Mouse (Mus musculus) liver, postnatal 0 days (tissue): ENCODE results near the gene Optc. TPM values are rescaled to one million over a fixed set of nuclear protein-coding genes. Genes with fewer than 3 reads are reported as not detected.

Source experiments
- ATAC-seq: fragments of 200-750 bp; cut with Nextera tagmentation; 2 replicates; pipeline ENCODE4 v1.8.0; 2017; ENCODE audit warnings: mild to moderate bottlenecking, moderate library complexity
- DNase-seq: peaks from one replicate; pipeline ENCODE4 v3.0.0-alpha.2; 2016
- H3K27ac ChIP-seq: fragments of 300-500 bp; sonication (generic); 2 replicates; pipeline ENCODE4 v1.5.1; 2014; ENCODE audit warnings: antibody characterized with exemption, moderate library complexity, mild to moderate bottlenecking, low read depth
- H3K27me3 ChIP-seq: fragments of 300-500 bp; sonication (generic); 2 replicates; pipeline ENCODE4 v1.6.1; 2014; ENCODE audit warnings: low read length, control low read depth, mixed read lengths; ENCODE audit not compliant: insufficient read depth
- H3K36me3 ChIP-seq: fragments of 300-500 bp; sonication (generic); replicated peaks from 2 replicates; pipeline ENCODE4 v1.6.1; 2014; ENCODE audit warnings: mild to moderate bottlenecking, control low read depth, low read length, moderate library complexity, mixed read lengths; ENCODE audit not compliant: insufficient read depth
- H3K4me1 ChIP-seq: fragments of 300-500 bp; sonication (generic); 2 replicates; pipeline ENCODE4 v1.6.1; 2014; ENCODE audit warnings: antibody characterized with exemption, mild to moderate bottlenecking, control low read depth; ENCODE audit not compliant: insufficient read depth
- H3K4me2 ChIP-seq: fragments of 300-500 bp; sonication (generic); 2 replicates; pipeline ENCODE4 v1.6.1; 2014; ENCODE audit warnings: low read depth, mild to moderate bottlenecking, low read length, moderate library complexity, mixed read lengths
- H3K4me3 ChIP-seq: fragments of 300-500 bp; sonication (generic); 2 replicates; pipeline ENCODE4 v1.5.1; 2014; ENCODE audit warnings: low read depth, low read length
- H3K9ac ChIP-seq: fragments of 300-500 bp; sonication (generic); replicated peaks from 2 replicates; pipeline ENCODE4 v1.6.1; 2014; ENCODE audit warnings: mild to moderate bottlenecking, moderate library complexity
- H3K9me3 ChIP-seq: fragments of 300-500 bp; sonication (generic); 2 replicates; pipeline ENCODE4 v1.6.1; 2016; ENCODE audit warnings: mild to moderate bottlenecking, control low read depth, low read length, mixed read lengths
- CTCF ChIP-seq: sonication (generic); IDR thresholded peaks from 2 replicates; pipeline ENCODE4 v1.5.1; 2016; ENCODE audit warnings: antibody characterized with exemption, low read depth
- EP300 ChIP-seq: IDR thresholded peaks from 2 replicates; pipeline ENCODE4 v1.6.1; 2016; ENCODE audit warnings: antibody characterized with exemption, low read depth, mild to moderate bottlenecking
- WGBS: fragments of 180-500 bp; shearing (Covaris S2); extraction: QIAGEN DNeasy Blood & Tissue Kit; methylation state at CpG from one replicate; pipeline ENCODE4 v1.1.7; 2014; ENCODE audit not compliant: insufficient replicate concordance; 5-methylcytosine and 5-hydroxymethylcytosine counted together
- polyA plus RNA-seq: library from polyadenylated mRNA; unstranded; fragments of >200 nt; fragmentation: Nextera tagmentation; extraction: Ambion mirVana; gene quantifications from 2 replicates; pipeline ENCODE4 v1.2.1, GENCODE M21; 2015

Optc gene
- polyA plus RNA-seq, 1 experiment from 2014 or later, result 0.14 TPM

DNA sequence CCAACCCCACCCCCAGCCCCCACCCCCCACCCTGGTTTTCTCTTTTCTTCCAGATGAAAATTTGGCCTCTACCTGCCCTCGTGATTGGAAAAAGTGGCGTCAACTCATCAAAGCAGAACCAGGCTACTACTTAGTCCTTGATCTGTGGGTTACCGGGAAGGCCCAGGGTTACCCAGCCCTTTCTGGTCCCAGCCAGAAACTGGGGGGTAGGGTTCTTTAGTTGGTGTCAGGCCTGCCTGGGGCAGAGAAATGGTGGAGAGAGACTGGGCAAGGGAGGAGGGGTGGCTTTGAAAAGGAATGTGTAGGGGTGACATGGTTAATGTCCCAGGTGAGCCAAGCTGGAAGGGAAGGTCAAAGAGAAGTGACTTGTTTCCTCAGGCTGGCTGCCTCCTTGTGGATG is 51.1 kb downstream of the Optc start:
- H3K27me3 ChIP-seq, result peaks cover 20% of the 10 kb centered on the region; the same call in 1 of the 2 replicates
- no peak for ATAC-seq
- H3K4me3 ChIP-seq, result no peak overlapping the region
- no peak overlapping the region for H3K4me2 ChIP-seq
- WGBS, result 49% methylated on average over 3 of the region's 3 CpGs
- no peak for DNase-seq
- H3K4me1 ChIP-seq, result peaks cover 18% of the 10 kb centered on the region
- no peak overlapping the region for H3K27ac ChIP-seq
- H3K9ac ChIP-seq, result no peak overlapping the region
- H3K36me3 ChIP-seq, result no peaks in the 10 kb centered on the region
- TF ChIP-seq CTCF (no peak), EP300 (no peak)
- H3K9me3 ChIP-seq, result no peaks in the 10 kb centered on the region

DNA sequence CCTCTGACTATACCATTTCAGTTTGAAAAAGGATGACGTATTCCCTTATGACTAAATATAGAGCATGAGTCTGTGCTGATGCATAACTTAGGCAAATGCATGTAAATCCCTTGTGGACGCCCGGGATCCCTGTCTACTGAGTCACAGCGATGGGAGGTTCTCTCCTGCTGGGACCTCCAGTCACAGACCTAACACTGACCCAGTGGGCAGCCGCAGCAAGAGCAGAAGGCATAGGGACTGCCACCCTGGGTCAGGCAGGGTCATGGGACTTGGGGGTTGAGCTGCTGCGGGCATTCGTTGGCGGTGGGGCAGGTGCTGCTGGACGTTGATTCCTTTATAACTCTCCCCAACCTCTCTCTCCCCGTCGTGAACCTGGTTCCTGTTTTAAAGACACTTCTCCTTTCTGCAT is 51.7 kb downstream of the Optc start:
- Histone ChIP-seq H3K27me3 (peaks cover 20% of the 10 kb centered on the region; the same call in 1 of the 2 replicates), H3K4me3 (no peak overlapping the region), H3K36me3 (no peaks in the 10 kb centered on the region), H3K9me3 (no peaks in the 10 kb centered on the region), H3K4me2 (peak overlapping the region; percentile 47; the same call in 1 of the 2 replicates), H3K9ac (no peak overlapping the region), H3K27ac (no peak overlapping the region), H3K4me1 (peaks cover 18% of the 10 kb centered on the region)
- DNase-seq, result peak; percentile 33
- ATAC-seq, result no peak
- 26% methylated on average over 11 of the region's 11 CpGs for WGBS
- TF ChIP-seq CTCF (no peak), EP300 (no peak)

DNA sequence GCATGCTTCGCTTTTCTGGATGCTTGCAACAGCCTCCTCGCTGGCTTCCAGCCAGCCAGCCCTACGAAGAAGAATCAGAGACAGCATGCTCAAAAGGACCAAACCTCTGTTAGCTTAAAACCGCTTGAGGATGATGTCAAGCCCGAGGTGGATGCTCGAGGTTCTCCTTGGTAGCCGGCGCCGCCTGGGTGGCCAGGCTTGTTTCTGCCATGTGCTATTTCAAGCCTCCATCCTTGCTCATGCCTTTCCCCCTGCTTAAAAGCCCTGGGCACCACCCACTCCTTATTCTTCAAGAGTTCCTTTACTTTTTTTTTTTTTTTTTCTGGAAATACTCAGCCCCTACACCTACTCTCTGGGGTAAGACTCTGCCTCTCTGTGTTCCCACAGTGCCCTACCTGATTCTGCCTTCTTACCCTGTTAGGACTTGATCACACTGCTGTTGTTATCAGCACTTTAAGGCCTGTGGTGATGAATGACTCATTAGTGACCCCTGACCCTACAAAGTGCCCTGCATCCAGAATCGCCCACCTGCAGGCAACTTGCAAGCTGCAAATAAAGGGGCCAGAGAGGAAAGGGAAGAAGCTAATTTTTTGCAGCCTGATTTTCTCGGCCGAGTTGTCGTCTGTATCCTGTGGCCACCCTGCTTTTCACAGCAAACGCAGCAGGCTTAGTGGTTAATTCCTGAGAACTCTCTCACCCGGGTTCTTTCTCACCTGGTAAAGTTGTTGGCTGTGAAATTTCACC is 52.4 kb downstream of the Optc start:
- Histone ChIP-seq H3K4me1 (peaks cover 18% of the 10 kb centered on the region), H3K9me3 (no peaks in the 10 kb centered on the region), H3K4me2 (peak overlapping the region; percentile 64), H3K27ac (no peak overlapping the region), H3K27me3 (peaks cover 20% of the 10 kb centered on the region; the same call in 1 of the 2 replicates), H3K36me3 (no peaks in the 10 kb centered on the region), H3K4me3 (0 out of 2 replicates have a peak overlapping the region, but pooled peaks have one; percentile 31), H3K9ac (no peak overlapping the region)
- DNase-seq (no peak), ATAC-seq (no peak)
- 16% methylated on average over 15 of the region's 15 CpGs for WGBS
- no peak for TF ChIP-seq EP300
- no peak for TF ChIP-seq CTCF

DNA sequence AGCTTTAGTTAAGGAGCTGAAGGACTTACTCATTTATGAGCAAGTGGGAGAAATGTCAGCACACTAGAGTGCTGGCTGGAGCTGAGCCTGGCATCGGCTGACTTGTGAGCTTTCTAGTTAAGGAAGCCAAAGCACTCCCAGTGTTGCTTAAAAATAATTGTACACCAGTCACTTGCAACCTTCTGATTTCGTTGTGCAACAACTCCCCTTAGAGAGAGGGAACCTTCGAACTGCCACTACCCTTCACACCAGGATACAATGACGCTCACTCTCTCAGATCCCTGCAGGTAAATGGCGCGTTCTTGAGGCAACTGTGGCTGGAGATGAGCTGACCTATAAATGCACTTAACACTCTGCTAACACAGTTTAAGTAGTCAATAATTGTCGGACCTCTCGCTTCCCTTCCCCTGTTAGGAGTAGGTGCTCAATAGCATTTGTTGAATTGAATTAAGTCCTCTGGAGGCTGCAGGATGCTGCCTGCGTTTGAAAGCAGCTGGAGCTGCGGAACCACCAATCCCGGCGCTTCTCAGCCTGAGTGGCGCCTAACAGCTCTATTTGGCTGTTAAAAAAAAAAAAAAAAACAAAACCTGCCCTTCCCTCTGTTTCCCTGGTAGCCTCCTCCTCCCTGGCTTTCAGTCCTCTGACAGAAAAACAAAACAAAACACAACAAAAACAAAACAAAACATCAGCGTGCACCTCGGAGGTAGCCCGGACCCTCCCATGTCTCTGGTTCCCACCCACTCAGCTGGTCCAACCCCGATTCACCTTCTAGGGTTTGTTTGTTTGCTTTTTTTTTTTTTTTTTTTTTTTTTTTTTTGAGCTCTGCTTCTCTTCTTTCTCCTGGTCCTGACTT is 53.2 kb downstream of the Optc start:
- peaks cover 15% of the 10 kb centered on the region for H3K4me1 ChIP-seq
- no peak for TF ChIP-seq CTCF
- no peak for TF ChIP-seq EP300
- H3K36me3 ChIP-seq, result no peaks in the 10 kb centered on the region
- H3K27ac ChIP-seq, result no peak overlapping the region
- 7% methylated on average over 17 of the region's 17 CpGs for WGBS
- H3K4me2 ChIP-seq, result peak overlapping the region; percentile 64
- peak overlapping the region; percentile 31; the same call in 1 of the 2 replicates for H3K4me3 ChIP-seq
- no peaks in the 10 kb centered on the region for H3K9me3 ChIP-seq
- DNase-seq (no peak), ATAC-seq (no peak)
- H3K9ac ChIP-seq, result no peak overlapping the region
- H3K27me3 ChIP-seq, result peaks cover 20% of the 10 kb centered on the region; the same call in 1 of the 2 replicates

Other genes with a start within 250 kb of the Optc start
- gene Zbed6, start 247.1 kb downstream of the Optc start, polyA plus RNA-seq, result 0.08 and 0.09 TPM in 2 replicates
- gene Gm38394, start 246.7 kb downstream of the Optc start, polyA plus RNA-seq, result 1.0 and 1.3 TPM in 2 replicates
- gene Lax1, start 217.9 kb downstream of the Optc start, polyA plus RNA-seq, result 0.66 and 1.1 TPM in 2 replicates
- gene Atp2b4, start 107.0 kb downstream of the Optc start, polyA plus RNA-seq, result 6.6 and 9.9 TPM in 2 replicates
- gene Prelp, start 13.4 kb upstream of the Optc start, polyA plus RNA-seq, result 5.5 and 6.3 TPM in 2 replicates
- gene Fmod, start 129.3 kb upstream of the Optc start, polyA plus RNA-seq, result 1.6 TPM in 2 replicates
- 60.1 and 62.6 TPM in 2 replicates for gene Btg2, start 171.1 kb upstream of the Optc start, polyA plus RNA-seq
- gene Chit1, start 203.2 kb upstream of the Optc start, polyA plus RNA-seq, result 0.26 TPM in 2 replicates